Mouse (Mus musculus): ENCODE results near the gene Hnrnph2. TPM values are rescaled to one million over a fixed set of nuclear protein-coding genes. Genes with fewer than 3 reads are reported as not detected.

Hnrnph2 gene
- total and polyA plus RNA-seq, 3 experiments, result 21.1 to 195 (median 73.1) TPM

DNA sequence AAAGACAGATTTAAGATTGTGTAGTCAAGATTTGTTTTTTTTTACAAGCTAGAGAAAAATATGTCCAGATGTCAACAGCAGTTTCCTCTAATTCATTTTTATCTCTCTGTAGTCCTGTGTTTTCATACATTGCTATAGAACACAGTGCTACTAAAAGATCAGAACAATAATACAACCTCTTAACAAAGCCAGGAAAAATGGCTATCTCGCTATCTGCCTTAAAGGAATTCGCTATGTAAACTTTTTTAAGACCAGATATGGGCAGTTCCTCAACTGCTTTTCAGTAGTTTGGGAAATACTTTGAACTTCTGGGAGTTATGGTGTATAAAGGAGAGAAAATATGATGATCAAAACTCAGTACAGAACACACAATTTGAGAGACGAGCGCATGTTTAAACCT is 22.4 kb downstream of the Hnrnph2 start:
- TF ChIP-seq GATA1 (IDR thresholded peaks at IDR 0.05; ENCODE audit: borderline replicate concordance, low read length) (no peak), GATA2 (IDR thresholded peaks at IDR 0.05; ENCODE audit: borderline replicate concordance, low read depth, low read length) (no peak), CTCF (IDR thresholded peaks at IDR 0.05; ENCODE audit: low read depth, low read length) (no peak), POLR2AphosphoS5 (IDR thresholded peaks at IDR 0.05; ENCODE audit: insufficient replicate concordance, low read depth, low read length) (no peak)

GRCm38 (mm10) chrX:134628200-134628599 is 27.2 kb downstream of the Hnrnph2 start:
- Histone ChIP-seq H3K27me3 (ENCODE audit: insufficient read depth, low read length) (no peaks in the 10 kb centered on the region), H3K4me1 (ENCODE audit: insufficient read depth, low read depth, low read length) (no peaks in the 10 kb centered on the region), H3K36me3 (replicated peaks) (no peaks in the 10 kb centered on the region), H3K4me3 (ENCODE audit: low read depth, low read length) (no peak overlapping the region), H3K9me3 (replicated peaks) (no peaks in the 10 kb centered on the region)
- ATAC-seq (ENCODE audit: extremely low read depth, insufficient number of reproducible peaks, low FRiP score, poor library complexity, severe bottlenecking) (no peak), DNase-seq (ENCODE audit: low spot score) (no peak)
- TF ChIP-seq CTCF (IDR thresholded peaks at IDR 0.05; ENCODE audit: low read depth, low read length), result no peak
- TF ChIP-seq TAL1 (conservative IDR thresholded peaks at IDR 0.05; ENCODE audit: low read depth, low read length), result no peak
- TF ChIP-seq POLR2AphosphoS5 (IDR thresholded peaks at IDR 0.05; ENCODE audit: insufficient replicate concordance, low read depth, low read length), result no peak
- TF ChIP-seq GATA2 (IDR thresholded peaks at IDR 0.05; ENCODE audit: borderline replicate concordance, low read depth, low read length), result no peak
- no peak for TF ChIP-seq GATA1 (IDR thresholded peaks at IDR 0.05; ENCODE audit: borderline replicate concordance, low read length)

More for the DNA sequence above, 22.4 kb downstream of the Hnrnph2 start:
- no peaks in the 10 kb centered on the region for H3K27me3 ChIP-seq (ENCODE audit: insufficient read depth, low read length)
- ATAC-seq (ENCODE audit: extremely low read depth, insufficient number of reproducible peaks, low FRiP score, poor library complexity, severe bottlenecking) (no peak), DNase-seq (ENCODE audit: low spot score) (no peak)
- no peaks in the 10 kb centered on the region for H3K36me3 ChIP-seq (replicated peaks)
- no peaks in the 10 kb centered on the region for H3K9me3 ChIP-seq (replicated peaks)
- H3K4me3 ChIP-seq (ENCODE audit: low read depth, low read length), result no peak overlapping the region
- no peaks in the 10 kb centered on the region for H3K4me1 ChIP-seq (ENCODE audit: insufficient read depth, low read depth, low read length)

DNA sequence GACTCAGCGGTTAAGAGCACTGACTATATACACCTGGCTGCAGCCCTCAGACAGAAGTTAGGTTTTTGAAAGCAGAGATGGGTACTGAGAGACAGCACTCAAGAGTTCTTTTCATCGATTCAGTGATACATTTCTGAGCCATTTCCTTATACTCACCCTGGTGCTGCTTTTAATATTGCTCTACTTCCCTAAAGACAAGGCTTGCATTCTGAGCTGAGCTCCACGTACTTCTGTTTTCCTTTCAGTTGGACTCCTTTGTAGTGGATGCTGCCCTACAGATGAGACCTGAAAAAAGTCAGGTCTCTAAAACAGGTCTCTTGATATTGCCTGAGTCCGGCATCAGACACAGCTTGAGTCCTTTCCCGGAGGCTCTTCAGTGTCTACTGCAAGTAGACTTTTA is 31.7 kb downstream of the Hnrnph2 start:
- H3K9me3 ChIP-seq (replicated peaks), result no peaks in the 10 kb centered on the region
- no peaks in the 10 kb centered on the region for H3K36me3 ChIP-seq (replicated peaks)
- H3K4me1 ChIP-seq (ENCODE audit: insufficient read depth, low read depth, low read length), result no peaks in the 10 kb centered on the region
- no peak overlapping the region for H3K4me3 ChIP-seq (ENCODE audit: low read depth, low read length)
- TF ChIP-seq GATA1 (IDR thresholded peaks at IDR 0.05; ENCODE audit: borderline replicate concordance, low read length), result no peak
- TF ChIP-seq POLR2AphosphoS5 (IDR thresholded peaks at IDR 0.05; ENCODE audit: insufficient replicate concordance, low read depth, low read length), result no peak
- no peak for TF ChIP-seq CTCF (IDR thresholded peaks at IDR 0.05; ENCODE audit: low read depth, low read length)
- TF ChIP-seq TAL1 (conservative IDR thresholded peaks at IDR 0.05; ENCODE audit: low read depth, low read length), result no peak
- no peaks in the 10 kb centered on the region for H3K27me3 ChIP-seq (ENCODE audit: insufficient read depth, low read length)
- no peak for DNase-seq (ENCODE audit: low spot score)
- no peak for ATAC-seq (ENCODE audit: extremely low read depth, insufficient number of reproducible peaks, low FRiP score, poor library complexity, severe bottlenecking)

GRCm38 (mm10) chrX:134635111-134635510 is 34.1 kb downstream of the Hnrnph2 start:
- Histone ChIP-seq H3K9me3 (replicated peaks) (no peaks in the 10 kb centered on the region), H3K4me3 (ENCODE audit: low read depth, low read length) (no peak overlapping the region), H3K4me1 (ENCODE audit: insufficient read depth, low read depth, low read length) (no peaks in the 10 kb centered on the region), H3K27me3 (ENCODE audit: insufficient read depth, low read length) (no peaks in the 10 kb centered on the region), H3K36me3 (replicated peaks) (no peaks in the 10 kb centered on the region)
- TF ChIP-seq POLR2AphosphoS5 (IDR thresholded peaks at IDR 0.05; ENCODE audit: insufficient replicate concordance, low read depth, low read length), result no peak
- no peak for TF ChIP-seq TAL1 (conservative IDR thresholded peaks at IDR 0.05; ENCODE audit: low read depth, low read length)
- TF ChIP-seq GATA1 (IDR thresholded peaks at IDR 0.05; ENCODE audit: borderline replicate concordance, low read length), result no peak
- TF ChIP-seq CTCF (IDR thresholded peaks at IDR 0.05; ENCODE audit: low read depth, low read length), result no peak
- TF ChIP-seq GATA2 (IDR thresholded peaks at IDR 0.05; ENCODE audit: borderline replicate concordance, low read depth, low read length), result no peak
- DNase-seq (ENCODE audit: low spot score) (no peak), ATAC-seq (ENCODE audit: extremely low read depth, insufficient number of reproducible peaks, low FRiP score, poor library complexity, severe bottlenecking) (no peak)

DNA sequence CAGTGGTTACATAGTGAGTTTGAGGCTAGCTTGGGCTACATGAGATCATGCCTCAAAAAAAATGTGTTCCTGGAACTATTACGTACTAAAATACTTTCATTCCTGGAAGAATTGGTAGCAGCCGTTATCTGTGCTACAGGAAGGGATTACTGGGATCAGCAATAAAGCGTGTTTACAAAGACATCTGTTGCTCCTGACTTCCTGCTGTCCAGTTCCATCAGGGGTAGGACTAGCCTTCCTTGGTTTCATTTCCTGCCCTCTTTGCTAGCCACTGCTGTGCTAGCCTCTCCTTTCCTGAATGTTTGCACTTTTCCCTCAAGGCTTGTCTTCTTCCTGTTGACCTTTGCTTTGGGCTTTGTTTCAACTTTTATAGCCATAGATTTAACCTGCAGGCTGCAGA is 34.9 kb downstream of the Hnrnph2 start:
- no peak for DNase-seq (ENCODE audit: low spot score)

DNA sequence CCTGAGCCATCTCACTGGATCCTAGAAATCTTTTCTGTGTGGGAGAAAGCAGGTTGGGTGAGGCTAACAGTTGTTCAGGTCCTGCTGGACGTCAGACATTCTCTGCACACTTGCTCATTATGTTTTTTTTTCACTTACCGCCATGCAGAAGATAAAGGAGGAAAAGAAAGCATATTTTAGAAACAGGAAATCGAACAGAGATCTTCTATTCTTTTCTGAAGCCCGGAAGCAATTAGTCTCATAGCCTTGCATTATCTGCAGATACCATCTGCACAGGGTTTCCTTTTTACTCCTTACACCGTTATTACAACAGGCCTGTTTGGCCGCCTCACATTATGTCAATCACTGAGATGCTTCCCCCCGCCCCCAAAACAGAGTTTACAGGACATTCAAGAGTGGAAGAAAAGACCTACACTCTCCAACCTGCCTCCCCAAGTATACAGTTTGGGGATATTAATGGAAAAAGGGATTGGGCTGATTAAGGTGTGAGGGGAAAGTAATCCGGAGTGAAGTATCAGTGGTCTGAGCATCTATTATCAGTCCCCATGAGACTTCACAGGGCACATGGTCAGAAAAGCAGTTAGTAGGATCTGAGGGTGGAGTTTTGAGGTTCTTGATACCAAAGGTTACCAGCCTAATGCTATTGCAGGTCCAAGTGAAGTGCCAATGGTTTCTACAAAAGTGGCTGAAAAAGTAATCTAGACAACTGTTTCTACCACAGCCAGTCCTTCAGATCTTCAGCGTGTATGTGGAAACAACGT is 40.2 kb downstream of the Hnrnph2 start:
- Histone ChIP-seq H3K27me3 (ENCODE audit: insufficient read depth, low read length) (no peaks in the 10 kb centered on the region), H3K36me3 (replicated peaks) (no peaks in the 10 kb centered on the region), H3K9me3 (replicated peaks) (no peaks in the 10 kb centered on the region), H3K4me3 (ENCODE audit: low read depth, low read length) (no peak overlapping the region), H3K4me1 (ENCODE audit: insufficient read depth, low read depth, low read length) (no peaks in the 10 kb centered on the region)
- TF ChIP-seq TAL1 (conservative IDR thresholded peaks at IDR 0.05; ENCODE audit: low read depth, low read length) (no peak), GATA2 (IDR thresholded peaks at IDR 0.05; ENCODE audit: borderline replicate concordance, low read depth, low read length) (no peak), GATA1 (IDR thresholded peaks at IDR 0.05; ENCODE audit: borderline replicate concordance, low read length) (no peak), CTCF (IDR thresholded peaks at IDR 0.05; ENCODE audit: low read depth, low read length) (no peak), POLR2AphosphoS5 (IDR thresholded peaks at IDR 0.05; ENCODE audit: insufficient replicate concordance, low read depth, low read length) (no peak)
- ATAC-seq (ENCODE audit: extremely low read depth, insufficient number of reproducible peaks, low FRiP score, poor library complexity, severe bottlenecking) (peak; percentile 87), DNase-seq (ENCODE audit: low spot score) (no peak)

More for the DNA sequence above, 34.9 kb downstream of the Hnrnph2 start:
- no peak for TF ChIP-seq CTCF (IDR thresholded peaks at IDR 0.05; ENCODE audit: low read depth, low read length)
- TF ChIP-seq GATA2 (IDR thresholded peaks at IDR 0.05; ENCODE audit: borderline replicate concordance, low read depth, low read length), result no peak
- no peak for TF ChIP-seq TAL1 (conservative IDR thresholded peaks at IDR 0.05; ENCODE audit: low read depth, low read length)
- no peak for TF ChIP-seq GATA1 (IDR thresholded peaks at IDR 0.05; ENCODE audit: borderline replicate concordance, low read length)
- TF ChIP-seq POLR2AphosphoS5 (IDR thresholded peaks at IDR 0.05; ENCODE audit: insufficient replicate concordance, low read depth, low read length), result no peak
- Histone ChIP-seq H3K4me1 (ENCODE audit: insufficient read depth, low read depth, low read length) (no peaks in the 10 kb centered on the region), H3K9me3 (replicated peaks) (no peaks in the 10 kb centered on the region), H3K4me3 (ENCODE audit: low read depth, low read length) (no peak overlapping the region), H3K36me3 (replicated peaks) (no peaks in the 10 kb centered on the region), H3K27me3 (ENCODE audit: insufficient read depth, low read length) (no peaks in the 10 kb centered on the region)
- ATAC-seq (ENCODE audit: extremely low read depth, insufficient number of reproducible peaks, low FRiP score, poor library complexity, severe bottlenecking), result no peak; the same call in 1 of the 2 replicates

All from G1E (cell line).